Mouse (Mus musculus) A20 (cell line): Measurements from ENCODE around the gene Sdk2.

Source experiments
- DNase-seq: peaks from one replicate; pipeline ENCODE4 v3.0.0-alpha.2; 2011; ENCODE audit warnings: low read depth, low spot score

Sdk2 gene

DNA sequence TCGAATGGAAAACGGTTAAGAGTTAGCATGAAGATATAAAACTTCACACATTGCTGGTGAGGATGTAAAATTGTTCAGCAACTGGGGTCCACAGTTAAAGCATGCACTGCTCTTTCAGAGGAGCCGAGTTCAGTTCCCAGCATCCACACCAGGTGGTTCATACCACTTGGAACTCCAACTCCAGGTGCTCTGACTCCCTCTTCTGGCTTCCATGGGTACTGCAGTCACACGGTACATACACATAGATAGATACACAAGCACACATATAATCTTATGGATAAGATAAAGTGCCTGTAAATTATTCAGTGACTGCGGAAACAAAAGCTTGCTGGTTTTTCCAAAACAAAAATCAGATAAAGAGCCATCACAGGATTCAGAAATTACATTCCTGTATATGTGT lies 19.9 kb downstream of the Sdk2 start:
- DNase-seq: no peak

- DNase-seq: no peak
Observed at GRCm38 (mm10) chr11:114044373-114044772, 22.5 kb downstream of the Sdk2 start.

GRCm38 (mm10) chr11:114043530-114043929 lies 23.3 kb downstream of the Sdk2 start:
- DNase-seq: no peak

DNA sequence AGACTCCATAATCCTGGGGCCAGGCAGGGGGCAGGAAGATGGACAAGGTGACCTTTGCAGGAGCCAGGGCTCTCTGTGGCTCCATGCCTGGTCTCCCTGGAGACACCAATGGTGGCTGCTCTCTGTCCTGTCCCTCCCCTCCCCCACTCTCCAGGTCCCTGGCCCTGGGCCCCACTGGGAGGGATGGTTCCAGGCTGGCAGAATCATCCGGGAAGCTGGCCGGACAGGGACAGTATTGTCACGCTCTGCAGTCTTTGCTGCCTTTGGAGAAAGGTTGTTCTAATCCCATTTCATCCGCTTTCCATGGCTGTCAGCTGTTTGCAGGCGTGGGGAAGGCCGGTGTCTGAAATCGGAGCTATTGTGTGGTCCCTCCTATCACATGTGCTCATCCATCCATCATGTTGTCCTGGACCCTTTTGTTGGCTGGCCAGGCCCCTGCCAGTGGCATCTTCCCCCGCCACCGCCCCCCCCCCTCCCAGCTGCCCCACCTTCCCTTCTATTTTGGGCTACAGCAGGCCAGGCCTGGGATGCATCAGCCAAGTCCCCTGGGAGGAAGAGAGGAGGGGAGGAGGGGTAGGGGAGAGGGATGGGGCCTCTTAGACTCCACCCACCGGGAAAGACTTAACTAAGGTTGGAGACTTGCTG lies 26.3 kb downstream of the Sdk2 start:
- DNase-seq: no peak

DNA sequence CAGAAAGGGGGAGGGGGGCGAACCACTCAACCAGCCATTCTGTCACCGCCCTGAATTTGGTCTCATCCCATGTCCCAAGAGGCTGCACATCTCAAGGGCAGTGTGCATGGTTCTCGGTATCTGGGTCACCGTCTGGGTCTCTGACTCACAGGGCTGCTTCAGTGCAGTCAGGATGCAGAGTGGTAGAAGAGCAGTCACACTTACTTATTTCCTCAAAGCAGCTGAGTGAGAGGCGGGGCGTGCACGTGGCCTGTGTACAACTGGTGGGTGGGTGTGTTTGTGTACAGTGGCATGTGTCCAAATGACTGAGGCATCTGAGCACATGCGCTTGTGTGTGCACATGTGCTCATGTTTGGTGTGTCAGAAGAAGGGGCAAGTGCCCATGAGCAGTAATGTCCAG lies 28.8 kb downstream of the Sdk2 start:
- no peak for DNase-seq

GRCm38 (mm10) chr11:114031491-114031890 lies 35.4 kb downstream of the Sdk2 start:
- DNase-seq: no peak

GRCm38 (mm10) chr11:114030214-114030613 lies 36.6 kb downstream of the Sdk2 start:
- no peak for DNase-seq

DNA sequence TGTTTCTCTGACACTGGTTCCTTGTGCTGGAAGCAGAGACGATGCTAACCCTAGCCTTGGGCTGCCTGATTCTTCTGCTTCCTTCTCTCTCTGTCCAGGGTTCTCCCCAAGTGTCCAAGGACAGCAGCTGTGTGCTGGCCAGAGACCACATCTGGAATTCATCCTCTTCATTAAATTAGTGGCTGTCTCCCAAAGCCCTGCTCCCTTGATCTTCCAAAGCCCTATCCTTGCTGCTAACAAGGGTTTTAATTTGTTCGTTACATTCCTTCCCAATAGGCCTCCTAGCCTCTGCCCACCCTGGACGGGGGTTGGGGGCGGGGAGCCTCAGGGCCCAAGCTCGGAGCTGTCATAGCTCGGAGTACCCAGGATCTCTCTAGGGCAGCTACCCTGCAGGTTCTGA lies 38.3 kb downstream of the Sdk2 start:
- DNase-seq: no peak

- DNase-seq: no peak
Observed at GRCm38 (mm10) chr11:114028021-114028420, 38.8 kb downstream of the Sdk2 start.

- no peak for DNase-seq
Observed at GRCm38 (mm10) chr11:114025056-114025455, 41.8 kb downstream of the Sdk2 start.

DNA sequence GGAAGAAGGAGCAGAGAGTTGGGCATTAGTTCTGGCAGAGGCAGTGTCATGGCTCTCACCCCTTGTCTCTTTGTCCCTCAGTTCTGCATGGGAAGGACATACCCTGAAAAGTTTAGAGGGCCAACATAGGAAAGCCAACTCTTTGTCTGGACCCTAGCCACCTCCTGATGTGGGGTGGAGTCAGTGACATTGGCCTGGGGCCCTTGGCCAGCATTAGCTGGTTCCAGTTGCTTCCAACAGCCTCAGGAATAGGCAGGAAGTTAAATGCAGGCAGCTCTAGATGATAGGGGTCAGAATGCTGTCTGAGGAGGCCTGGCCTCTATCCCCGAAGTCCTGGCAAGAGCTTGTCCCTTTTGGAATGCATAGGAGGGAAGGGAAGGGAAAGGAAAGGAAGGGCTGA lies 42.9 kb downstream of the Sdk2 start:
- no peak for DNase-seq

DNA sequence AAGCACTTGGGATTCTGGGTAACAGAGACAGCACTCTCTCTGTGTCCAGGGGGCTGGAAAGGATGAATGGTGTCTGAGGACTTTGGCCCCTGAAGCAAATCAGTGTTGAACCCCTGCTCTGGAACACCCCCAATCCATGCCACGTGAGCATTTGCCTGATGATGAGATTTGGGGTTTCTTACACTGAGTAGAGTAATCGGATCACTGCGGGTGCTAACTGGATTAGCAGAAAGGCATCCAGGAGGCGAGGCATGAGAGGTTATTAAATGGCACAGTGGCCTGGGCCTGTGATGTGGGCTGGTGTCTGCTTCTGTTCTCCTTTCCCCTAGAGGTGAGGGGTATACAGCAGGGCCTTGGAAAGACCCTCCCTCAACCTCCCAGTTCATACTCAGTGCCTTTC lies 44.7 kb downstream of the Sdk2 start:
- DNase-seq: no peak

GRCm38 (mm10) chr11:114019087-114019486 lies 47.8 kb downstream of the Sdk2 start:
- no peak for DNase-seq

DNA sequence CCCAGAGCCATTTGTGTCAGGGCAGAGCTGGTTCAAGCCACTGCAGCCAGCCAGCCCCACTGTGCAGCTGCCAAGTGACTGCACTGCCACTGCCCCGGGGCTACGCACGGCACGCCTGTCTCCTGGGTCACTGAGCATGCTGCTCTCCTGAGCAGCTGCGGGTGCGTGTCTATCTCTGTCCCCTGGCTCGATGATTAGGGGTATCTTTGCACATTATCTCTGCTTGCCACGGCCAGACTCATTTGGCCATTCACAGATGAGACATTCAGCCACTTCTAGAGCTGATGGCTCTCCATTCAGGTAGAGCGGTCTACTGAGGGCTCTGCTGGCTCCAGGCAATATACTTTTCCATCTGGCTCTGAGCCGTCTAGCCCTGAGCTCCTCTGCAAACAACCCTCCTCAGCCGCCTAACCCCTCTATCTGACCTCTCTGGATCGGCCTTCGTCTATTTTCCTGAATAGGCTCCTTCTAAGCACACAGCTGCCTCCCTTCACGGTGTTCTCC lies 49.9 kb downstream of the Sdk2 start:
- DNase-seq: no peak

- DNase-seq: no peak
Observed at GRCm38 (mm10) chr11:114016108-114016888, 50.5 kb downstream of the Sdk2 start.

GRCm38 (mm10) chr11:114011523-114011922 lies 55.3 kb downstream of the Sdk2 start:
- DNase-seq: no peak

GRCm38 (mm10) chr11:114005879-114006278 lies 61.0 kb downstream of the Sdk2 start:
- DNase-seq: no peak

GRCm38 (mm10) chr11:114004651-114005050 lies 62.2 kb downstream of the Sdk2 start:
- DNase-seq: no peak

- no peak for DNase-seq
Observed at GRCm38 (mm10) chr11:114003195-114003594, 63.7 kb downstream of the Sdk2 start.

- no peak for DNase-seq
Observed at GRCm38 (mm10) chr11:114000051-114000450, 66.8 kb downstream of the Sdk2 start.

- DNase-seq: no peak
Observed at GRCm38 (mm10) chr11:113998702-113999101, 68.1 kb downstream of the Sdk2 start.

- DNase-seq: no peak
Observed at GRCm38 (mm10) chr11:113993921-113994320, 72.9 kb downstream of the Sdk2 start.

- DNase-seq: no peak
Observed at GRCm38 (mm10) chr11:113992894-113993293, 74.0 kb downstream of the Sdk2 start.
